In genomic region chr12:42138177-42138576, GRCm38 (mm10) we compare ENCODE assay signal across 15 mouse cellular contexts.
DNase-seq lines count a peak whose midpoint lies in the region; ATAC-seq lines count a peak whose summit lies in the region.
"Had no signal": no experiment of that assay in that cellular context is flagged by ENCODE, and none has a peak within 500 bp of the region (broad histone marks: within the 10 kb centered on the region; RNA-seq: fewer than 3 reads in every experiment).

No protein-coding gene starts in this region.

- H3K9ac ChIP-seq in neural tube, embryonic 11.5 days (ENCODE audit: low read length), result no peak overlapping the region
- H3K9ac ChIP-seq in neural tube, embryonic 15.5 days (replicated peaks), result no peak overlapping the region
- H3K9ac ChIP-seq in hindbrain, embryonic 16.5 days (ENCODE audit: low read depth, low read length), result no peak overlapping the region
- H3K9ac ChIP-seq: lung, embryonic 14.5 days had no signal

- H3K4me3 ChIP-seq in neural tube, embryonic 11.5 days (ENCODE audit: low read depth, low read length), result no peak overlapping the region
- no peak overlapping the region for H3K4me3 ChIP-seq in neural tube, embryonic 15.5 days (replicated peaks)
- no peak overlapping the region for H3K4me3 ChIP-seq in hindbrain, embryonic 16.5 days (ENCODE audit: low read length)
- no peak overlapping the region for H3K4me3 ChIP-seq in heart, embryonic 10.5 days
- no peak overlapping the region for H3K4me3 ChIP-seq in limb, embryonic 10.5 days
- H3K4me3 ChIP-seq: embryonic facial prominence, embryonic 10.5 days; erythroblast, embryonic 14.5 days; gastrocnemius, adult 2 months; heart, adult 2 months had no signal

- H3K27me3 ChIP-seq in neural tube, embryonic 11.5 days (ENCODE audit: control insufficient read depth, insufficient read depth, low read length), result no peaks in the 10 kb centered on the region
- H3K27me3 ChIP-seq in neural tube, embryonic 15.5 days (replicated peaks), result no peaks in the 10 kb centered on the region
- H3K27me3 ChIP-seq in hindbrain, embryonic 16.5 days (replicated peaks; ENCODE audit: control insufficient read depth, insufficient read depth, low read length), result no peaks in the 10 kb centered on the region
- H3K27me3 ChIP-seq in heart, embryonic 10.5 days (ENCODE audit: insufficient read depth, poor library complexity, severe bottlenecking), result no peaks in the 10 kb centered on the region
- no peaks in the 10 kb centered on the region for H3K27me3 ChIP-seq in limb, embryonic 10.5 days (ENCODE audit: low read depth, poor library complexity, severe bottlenecking)

- H3K9me3 ChIP-seq in neural tube, embryonic 11.5 days (ENCODE audit: control insufficient read depth, low read length), result no peaks in the 10 kb centered on the region
- H3K9me3 ChIP-seq in neural tube, embryonic 15.5 days (replicated peaks), result no peaks in the 10 kb centered on the region
- H3K9me3 ChIP-seq in hindbrain, embryonic 16.5 days (ENCODE audit: control insufficient read depth, low read length), result no peaks in the 10 kb centered on the region
- peaks cover 4% of the 10 kb centered on the region; the same call in 1 of the 2 replicates for H3K9me3 ChIP-seq in heart, embryonic 10.5 days
- no peaks in the 10 kb centered on the region for H3K9me3 ChIP-seq in limb, embryonic 10.5 days (replicated peaks)

- no peak overlapping the region for H3K4me2 ChIP-seq in neural tube, embryonic 11.5 days (ENCODE audit: low read depth)
- no peak overlapping the region for H3K4me2 ChIP-seq in neural tube, embryonic 15.5 days
- H3K4me2 ChIP-seq in hindbrain, embryonic 16.5 days (ENCODE audit: low read length), result no peak overlapping the region
- H3K4me2 ChIP-seq: liver, embryonic 11.5 days; lung, embryonic 14.5 days had no signal

- peak; percentile 2 for DNase-seq in embryo, embryonic 11 days
- DNase-seq in embryo, embryonic 10.5 days (ENCODE audit: low spot score), result no peak
- DNase-seq in neural tube, embryonic 11.5 days (ENCODE audit: low spot score), result peak; percentile 10
- DNase-seq in retina, embryonic 14.5 days (ENCODE audit: low spot score), result peak; percentile 21
- no peak for DNase-seq in heart, embryonic 10.5 days (ENCODE audit: low spot score)
- DNase-seq in limb, embryonic 10.5 days (ENCODE audit: low spot score), result no peak
- DNase-seq: gastrocnemius, adult 2 months; heart, adult 2 months; lung, embryonic 14.5 days had no signal

- H3K36me3 ChIP-seq in neural tube, embryonic 11.5 days (ENCODE audit: control insufficient read depth, insufficient read depth, low read length), result no peaks in the 10 kb centered on the region
- no peaks in the 10 kb centered on the region for H3K36me3 ChIP-seq in neural tube, embryonic 15.5 days
- H3K36me3 ChIP-seq in hindbrain, embryonic 16.5 days (ENCODE audit: control insufficient read depth, insufficient read depth, low read length), result no peaks in the 10 kb centered on the region
- no peaks in the 10 kb centered on the region for H3K36me3 ChIP-seq in heart, embryonic 10.5 days
- no peaks in the 10 kb centered on the region for H3K36me3 ChIP-seq in limb, embryonic 10.5 days
- H3K36me3 ChIP-seq: embryonic facial prominence, embryonic 10.5 days had no signal

- 50% methylated on average over 5 of the region's 5 CpGs for WGBS in neural tube, embryonic 11.5 days
- WGBS in neural tube, embryonic 15.5 days, result 29% methylated on average over 5 of the region's 5 CpGs
- 32% methylated on average over 5 of the region's 5 CpGs for WGBS in hindbrain, embryonic 16.5 days
- 77% methylated on average over 5 of the region's 5 CpGs for WGBS in heart, embryonic 10.5 days
- 92% methylated on average over 5 of the region's 5 CpGs for WGBS in limb, embryonic 10.5 days

- peak; percentile 28 for ATAC-seq in neural tube, embryonic 11.5 days (ENCODE audit: insufficient read depth, low FRiP score, low TSS enrichment)
- no peak for ATAC-seq in neural tube, embryonic 15.5 days (ENCODE audit: low FRiP score)
- ATAC-seq in hindbrain, embryonic 16.5 days, result peak; percentile 71; the same call in 1 of the 2 replicates

- H3K4me1 ChIP-seq in neural tube, embryonic 11.5 days (ENCODE audit: control insufficient read depth, insufficient read depth, low read length), result no peaks in the 10 kb centered on the region; the same call in 1 of the 2 replicates
- H3K4me1 ChIP-seq in neural tube, embryonic 15.5 days, result peaks cover 11% of the 10 kb centered on the region
- H3K4me1 ChIP-seq in hindbrain, embryonic 16.5 days (ENCODE audit: control insufficient read depth, insufficient read depth, low read depth, low read length), result no peaks in the 10 kb centered on the region; the same call in 1 of the 2 replicates
- no peaks in the 10 kb centered on the region for H3K4me1 ChIP-seq in heart, embryonic 10.5 days
- H3K4me1 ChIP-seq in limb, embryonic 10.5 days, result no peaks in the 10 kb centered on the region
- H3K4me1 ChIP-seq: embryonic facial prominence, embryonic 10.5 days had no signal

- no peak overlapping the region for H3K27ac ChIP-seq in neural tube, embryonic 11.5 days (ENCODE audit: low read depth, low read length)
- no peak overlapping the region for H3K27ac ChIP-seq in neural tube, embryonic 15.5 days (replicated peaks)
- H3K27ac ChIP-seq in hindbrain, embryonic 16.5 days (ENCODE audit: low read depth, low read length), result peak overlapping the region; percentile 66
- H3K27ac ChIP-seq in heart, embryonic 10.5 days, result no peak overlapping the region
- no peak overlapping the region for H3K27ac ChIP-seq in limb, embryonic 10.5 days
- H3K27ac ChIP-seq: embryonic facial prominence, embryonic 10.5 days; gastrocnemius, adult 2 months; heart, adult 2 months; macrophage had no signal

Comparison
In these comparisons a context has a peak if more than half of its experiments do, and no peak if none do; other contexts are left out.
1. DNase-seq: peak in embryo, embryonic 11 days (single experiment), neural tube, embryonic 11.5 days (single experiment) and retina, embryonic 14.5 days (single experiment); none in embryo, embryonic 10.5 days (single experiment), heart, embryonic 10.5 days (single experiment) and limb, embryonic 10.5 days (single experiment).